Mouse (Mus musculus) thymus, adult 2 months (tissue): ENCODE results near the gene Sepsecs.

Source experiments
- CTCF ChIP-seq: fragments of 200-500 bp; IDR thresholded peaks from 2 replicates; pipeline ENCODE4 v1.5.1; 2012; ENCODE audit warnings: mild to moderate bottlenecking, control low read depth, low read length, moderate library complexity, borderline replicate concordance; ENCODE audit not compliant: control insufficient read depth, poor library complexity, insufficient read depth; ENCODE audit errors: extremely low read depth
- POLR2A ChIP-seq: fragments of 200-500 bp; IDR thresholded peaks from 2 replicates; pipeline ENCODE4 v1.6.1; 2012; ENCODE audit warnings: mild to moderate bottlenecking, low read length, control low read depth, moderate library complexity; ENCODE audit not compliant: control insufficient read depth, poor library complexity, insufficient read depth; ENCODE audit errors: extremely low read depth

GRCm38 (mm10) chr5:52609672-52610071 lies 59.8 kb downstream of the Sepsecs start:
- no peak for TF ChIP-seq POLR2A
- no peak for TF ChIP-seq CTCF
